Mouse (Mus musculus) CD4-positive, CD25-positive, alpha-beta regulatory T cell, adult 9 weeks (primary cell): Measurements from ENCODE around the gene Zfp575. TPM values are rescaled to one million over a fixed set of nuclear protein-coding genes. Genes with fewer than 3 reads are reported as not detected.

Source experiments
- polyA plus RNA-seq: library from polyadenylated mRNA; unstranded; fragments of 100-300 nt; shearing (Covaris generic); gene quantifications from one replicate; pipeline ENCODE4 v1.2.1, GENCODE M21; 2017

Gene Zfp575
- polyA plus RNA-seq = not detected

GRCm38 (mm10) chr7:24587330-24588105, at the start of gene Zfp575, which contains the start of gene Ethe1:
Gene Zfp575, minus strand, starts transcription at chr7:24587641.
Gene Ethe1, plus strand, starts transcription at chr7:24587543.

GRCm38 (mm10) chr7:24636264-24636663, 48.8 kb upstream of the Zfp575 start, which contains the start of gene Lypd3:
Gene Lypd3, plus strand, starts transcription at chr7:24636550.

GRCm38 (mm10) chr7:24610144-24610878, 22.9 kb upstream of the Zfp575 start, which contains the start of gene Phldb3:
Gene Phldb3, plus strand, starts transcription at chr7:24610763.

GRCm38 (mm10) chr7:24546068-24546614, 41.3 kb downstream of the Zfp575 start, which contains the start of the genes Pinlyp and Xrcc1:
Gene Pinlyp, minus strand, starts transcription at chr7:24546118.
Gene Xrcc1, plus strand, starts transcription at chr7:24546289.

Other genes starting within 250 kb of the Zfp575 start
- not detected for gene Lypd5, start 238.4 kb downstream of the Zfp575 start, polyA plus RNA-seq
- 107 TPM for gene Kcnn4, start 217.4 kb downstream of the Zfp575 start, polyA plus RNA-seq
- 74.8 TPM for gene Smg9, start 188.0 kb downstream of the Zfp575 start, polyA plus RNA-seq
- 0.55 TPM for gene Irgc1, start 135.3 kb downstream of the Zfp575 start, polyA plus RNA-seq
- gene Plaur, start 125.2 kb downstream of the Zfp575 start, polyA plus RNA-seq = 1.9 TPM
- not detected for gene Cadm4, start 105.6 kb downstream of the Zfp575 start, polyA plus RNA-seq
- gene Zfp428, start 80.6 kb downstream of the Zfp575 start, polyA plus RNA-seq = 0.63 TPM
- not detected for gene AC161166.1, start 75.2 kb downstream of the Zfp575 start, polyA plus RNA-seq
- gene Irgq, start 57.0 kb downstream of the Zfp575 start, polyA plus RNA-seq = 0.67 TPM
- gene Pinlyp, start 41.5 kb downstream of the Zfp575 start, polyA plus RNA-seq = not detected
- 71.9 TPM for gene Xrcc1, start 41.4 kb downstream of the Zfp575 start, polyA plus RNA-seq
- gene Ethe1, start 98 bp downstream of the Zfp575 start, polyA plus RNA-seq = 13.7 TPM
- 1.1 TPM for gene Phldb3, start 23.1 kb upstream of the Zfp575 start, polyA plus RNA-seq
- not detected for gene Lypd3, start 48.9 kb upstream of the Zfp575 start, polyA plus RNA-seq
- not detected for gene Tex101, start 89.0 kb upstream of the Zfp575 start, polyA plus RNA-seq
- gene BC049730, start 121.6 kb upstream of the Zfp575 start, polyA plus RNA-seq = not detected
- not detected for gene Gm4763, start 139.3 kb upstream of the Zfp575 start, polyA plus RNA-seq
- gene Cd177, start 172.7 kb upstream of the Zfp575 start, polyA plus RNA-seq = 0.62 TPM
- not detected for gene Ceacam10, start 189.6 kb upstream of the Zfp575 start, polyA plus RNA-seq